ENCODE assay signal across 12 mouse cellular contexts in the genomic region with DNA sequence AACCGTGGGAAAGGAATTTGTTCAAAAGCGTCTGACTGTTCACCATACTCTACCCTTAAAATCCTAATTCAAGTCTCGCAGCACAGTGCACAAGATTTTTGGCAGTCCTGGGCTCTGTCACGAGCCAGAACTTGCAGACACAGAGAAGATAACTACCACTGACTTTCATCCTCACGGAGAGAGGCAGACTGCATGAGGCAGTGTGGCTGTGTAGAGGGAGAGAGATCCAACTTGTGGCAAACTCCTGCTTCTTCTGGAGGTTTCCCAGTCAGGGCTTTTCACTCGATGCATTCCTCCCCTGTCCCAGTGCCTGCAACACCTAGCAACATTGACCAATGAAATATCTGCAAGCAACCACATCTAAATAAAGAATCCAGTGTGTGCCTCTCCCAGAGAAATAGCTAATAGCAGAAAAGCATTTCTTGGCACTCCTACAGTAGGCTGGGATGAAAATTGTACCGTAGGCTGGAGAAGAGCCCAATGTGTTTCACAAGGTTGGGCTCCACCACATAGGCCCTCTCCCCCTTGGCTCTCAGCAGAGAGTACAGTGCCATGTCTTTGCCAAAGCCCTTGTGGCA. TPM values are rescaled to one million over a fixed set of nuclear protein-coding genes. Genes with fewer than 3 reads are reported as not detected.
A peak's percentile ranks its signal among the peaks of the same experiment; 100 is the strongest.
DNase-seq lines count a peak whose midpoint lies in the region; ATAC-seq and TF ChIP-seq lines count a peak whose summit lies in the region.
"Had no signal": no experiment of that assay in that cellular context is flagged by ENCODE, and none has a peak within 500 bp of the region (broad histone marks: within the 10 kb centered on the region; RNA-seq: fewer than 3 reads in every experiment).

No protein-coding gene starts in this region.

- no peak; the same call in 1 of the 2 replicates for ATAC-seq in kidney, postnatal 0 days (replicated peaks; ENCODE audit: low FRiP score, low read depth)
- peak; percentile 58 for ATAC-seq in lung, postnatal 0 days

- H3K9ac ChIP-seq in kidney, postnatal 0 days (ENCODE audit: low read depth, low read length): no peak overlapping the region
- H3K9ac ChIP-seq in lung, postnatal 0 days (replicated peaks; ENCODE audit: low read depth): no peak overlapping the region
- H3K9ac ChIP-seq: liver, embryonic 13.5 days had no signal

- no peak overlapping the region for H3K4me2 ChIP-seq in kidney, postnatal 0 days (ENCODE audit: low read length)
- no peak overlapping the region for H3K4me2 ChIP-seq in lung, postnatal 0 days (replicated peaks; ENCODE audit: low read depth, low read length)
- H3K4me2 ChIP-seq: liver, embryonic 13.5 days had no signal

- no peak for TF ChIP-seq CTCF in kidney, postnatal 0 days (IDR thresholded peaks at IDR 0.05; ENCODE audit: low read depth)
- no peak for TF ChIP-seq CTCF in lung, postnatal 0 days (IDR thresholded peaks at IDR 0.05)

- H3K36me3 ChIP-seq in kidney, postnatal 0 days (ENCODE audit: insufficient read depth, low read length): 0 out of 2 replicates have a peak, but pooled peaks cover 4% of the 10 kb centered on the region
- 0 out of 2 replicates have a peak, but pooled peaks cover 5% of the 10 kb centered on the region for H3K36me3 ChIP-seq in lung, postnatal 0 days (ENCODE audit: insufficient read depth, low read length)

- peak; percentile 17 for DNase-seq in adrenal gland, postnatal 14 days
- DNase-seq in adrenal gland, adult 18-20 months (ENCODE audit: low spot score in 2 of 2): no peak
- DNase-seq in kidney, postnatal 0 days (ENCODE audit: low spot score): peak; percentile 18
- DNase-seq in kidney, adult 9 months: no peak
- DNase-seq in fibroblast of lung, adult 2 months (ENCODE audit: low read depth): peak; percentile 82
- peak; percentile 21 for DNase-seq in lung, postnatal 0 days (ENCODE audit: low spot score)
- no peak for DNase-seq in thymus, postnatal 10 days (ENCODE audit: low spot score in 2 of 2)
- DNase-seq in natural killer cell, adult 2 months (ENCODE audit: low spot score in 2 of 2): no peak
- DNase-seq: adrenal gland, postnatal 36 days; cerebellum, adult 9-11 months; liver, embryonic 13.5 days had no signal

- no peaks in the 10 kb centered on the region for H3K27me3 ChIP-seq in kidney, postnatal 0 days (ENCODE audit: insufficient read depth, low read length)
- H3K27me3 ChIP-seq in lung, postnatal 0 days (replicated peaks; ENCODE audit: insufficient read depth, low read length): no peaks in the 10 kb centered on the region
- H3K27me3 ChIP-seq: liver, embryonic 13.5 days had no signal

- no peak overlapping the region for H3K4me3 ChIP-seq in kidney, postnatal 0 days (replicated peaks; ENCODE audit: low read depth, low read length)
- H3K4me3 ChIP-seq in lung, postnatal 0 days (ENCODE audit: low read depth, low read length): no peak overlapping the region
- H3K4me3 ChIP-seq: liver, embryonic 13.5 days had no signal

- no peak overlapping the region for H3K27ac ChIP-seq in kidney, postnatal 0 days
- 0 out of 2 replicates have a peak overlapping the region, but pooled peaks have one; percentile 14 for H3K27ac ChIP-seq in lung, postnatal 0 days (ENCODE audit: low read length)
- H3K27ac ChIP-seq: liver, embryonic 13.5 days had no signal

- TF ChIP-seq EP300 in lung, postnatal 0 days (IDR thresholded peaks at IDR 0.05): no peak

- WGBS in kidney, postnatal 0 days: 66% methylated on average over 7 of the region's 7 CpGs
- 62% methylated on average over 7 of the region's 7 CpGs for WGBS in lung, postnatal 0 days

- no peaks in the 10 kb centered on the region for H3K9me3 ChIP-seq in kidney, postnatal 0 days (replicated peaks; ENCODE audit: low read length)
- H3K9me3 ChIP-seq in lung, postnatal 0 days (ENCODE audit: low read length): no peaks in the 10 kb centered on the region
- H3K9me3 ChIP-seq: G1E; liver, embryonic 13.5 days had no signal

- peaks cover 10% of the 10 kb centered on the region for H3K4me1 ChIP-seq in kidney, postnatal 0 days (replicated peaks; ENCODE audit: insufficient read depth, low read length)
- peaks cover 10% of the 10 kb centered on the region; the same call in 1 of the 2 replicates for H3K4me1 ChIP-seq in lung, postnatal 0 days (ENCODE audit: insufficient read depth, low read depth, low read length)

RNA-seq across cellular contexts. Expression of a gene that starts 12.1 kb away (rescaled TPM):
- 9.9 and 11.3 TPM in 2 replicates for total RNA-seq in adrenal gland, postnatal 14 days (2021)
- total RNA-seq in adrenal gland, adult 18-20 months (2021): 10 to 100 TPM; 12.0 to 20.9 TPM
- polyA plus RNA-seq in kidney, postnatal 0 days (2015; fragmentation: Nextera tagmentation; extraction: Ambion mirVana): 29.6 and 30.1 TPM in 2 replicates
- polyA plus RNA-seq in lung, postnatal 0 days (2015; fragmentation: Nextera tagmentation; extraction: Ambion mirVana): 30.7 and 32.9 TPM in 2 replicates

RNA-seq across cellular contexts. Expression of a gene that starts 36.3 kb away (rescaled TPM):
- total RNA-seq in adrenal gland, postnatal 14 days (2021): 22.2 and 273 TPM in 2 replicates
- 1 to 10 TPM in 1 of 2 experiments, under 1 TPM in 1; 0.35 to 5.2 TPM for total RNA-seq in adrenal gland, adult 18-20 months (2021)
- 929 and 971 TPM in 2 replicates for polyA plus RNA-seq in kidney, postnatal 0 days (2015; fragmentation: Nextera tagmentation; extraction: Ambion mirVana)
- 0.30 and 0.35 TPM in 2 replicates for polyA plus RNA-seq in lung, postnatal 0 days (2015; fragmentation: Nextera tagmentation; extraction: Ambion mirVana)
- polyA plus RNA-seq: G1E had no signal

RNA-seq across cellular contexts. Expression of a gene that starts 46.2 kb away (rescaled TPM):
- 45.9 and 50.2 TPM in 2 replicates for total RNA-seq in adrenal gland, postnatal 14 days (2021)
- 10 to 100 TPM; 48.2 to 51.0 TPM for total RNA-seq in adrenal gland, adult 18-20 months (2021)
- 31.3 and 34.0 TPM in 2 replicates for polyA plus RNA-seq in kidney, postnatal 0 days (2015; fragmentation: Nextera tagmentation; extraction: Ambion mirVana)
- polyA plus RNA-seq in lung, postnatal 0 days (2015; fragmentation: Nextera tagmentation; extraction: Ambion mirVana): 32.6 and 35.3 TPM in 2 replicates

Comparison
In these comparisons a context has a peak if more than half of its experiments do, and no peak if none do; other contexts are left out.
1. DNase-seq: peak in adrenal gland, postnatal 14 days (single experiment), kidney, postnatal 0 days (single experiment), fibroblast of lung, adult 2 months (single experiment) and lung, postnatal 0 days (single experiment); none in adrenal gland, adult 18-20 months (0 of 2), kidney, adult 9 months (single experiment), thymus, postnatal 10 days (0 of 2) and natural killer cell, adult 2 months (0 of 2).